Mouse (Mus musculus): ENCODE measurements around the gene Cep350. TPM values are rescaled to one million over a fixed set of nuclear protein-coding genes. Genes with fewer than 3 reads are reported as not detected.

Cep350 gene
- polyA plus RNA-seq, 1 experiment from 2014 or later = 8.5 TPM

DNA sequence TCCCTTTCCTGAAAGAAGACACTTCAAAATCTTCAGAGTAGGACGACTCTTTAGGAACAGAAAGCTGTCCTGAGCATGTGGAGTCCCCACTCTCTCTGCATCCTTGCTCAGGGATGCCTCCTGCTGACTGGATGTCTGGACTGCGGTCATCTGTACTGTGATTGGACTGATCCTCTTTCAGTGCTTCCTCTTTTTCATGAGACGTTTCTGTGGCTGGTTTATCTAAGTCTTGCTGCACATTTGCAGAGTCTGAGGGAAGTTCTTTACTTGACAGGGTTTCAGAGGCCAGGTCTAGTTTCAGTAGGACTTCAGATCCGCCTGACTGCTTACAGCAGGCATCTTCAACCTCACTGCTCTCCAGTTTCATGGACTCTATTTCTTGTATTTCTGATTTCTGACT is 110.1 kb downstream of the Cep350 start:
- H3K27ac ChIP-seq (ENCODE audit: low read depth, low read length) = no peak overlapping the region
- H3K4me3 ChIP-seq (ENCODE audit: low read depth, low read length) = no peak overlapping the region
- no peak overlapping the region for H3K4me2 ChIP-seq
- H3K27me3 ChIP-seq (ENCODE audit: control insufficient read depth, insufficient read depth, low read length) = no peaks in the 10 kb centered on the region
- H3K36me3 ChIP-seq (ENCODE audit: control insufficient read depth, insufficient read depth, low read length) = peaks cover 21% of the 10 kb centered on the region
- 63% methylated on average over 4 of the region's 4 CpGs for WGBS (ENCODE audit: insufficient replicate concordance)
- H3K9me3 ChIP-seq (replicated peaks; ENCODE audit: control insufficient read depth, low read length) = no peaks in the 10 kb centered on the region
- H3K4me1 ChIP-seq (ENCODE audit: control insufficient read depth, insufficient read depth, low read length) = no peaks in the 10 kb centered on the region
- H3K9ac ChIP-seq (ENCODE audit: low read depth, low read length) = no peak overlapping the region
- ATAC-seq (replicated peaks; ENCODE audit: insufficient number of reproducible peaks, low FRiP score, low TSS enrichment) = no peak

- no peak overlapping the region for H3K4me2 ChIP-seq
- H3K27ac ChIP-seq (ENCODE audit: low read depth, low read length) = no peak overlapping the region
- no peak overlapping the region for H3K4me3 ChIP-seq (ENCODE audit: low read depth, low read length)
- peaks cover 22% of the 10 kb centered on the region for H3K36me3 ChIP-seq (ENCODE audit: control insufficient read depth, insufficient read depth, low read length)
- H3K9ac ChIP-seq (ENCODE audit: low read depth, low read length) = no peak overlapping the region
- WGBS (ENCODE audit: insufficient replicate concordance) = 76% methylated on average over 7 of the region's 7 CpGs
- ATAC-seq (replicated peaks; ENCODE audit: insufficient number of reproducible peaks, low FRiP score, low TSS enrichment) = no peak
- H3K9me3 ChIP-seq (replicated peaks; ENCODE audit: control insufficient read depth, low read length) = no peaks in the 10 kb centered on the region
- no peaks in the 10 kb centered on the region for H3K27me3 ChIP-seq (ENCODE audit: control insufficient read depth, insufficient read depth, low read length)
- H3K4me1 ChIP-seq (ENCODE audit: control insufficient read depth, insufficient read depth, low read length) = no peaks in the 10 kb centered on the region
Measured at GRCm38 (mm10) chr1:155854926-155855702, 117.9 kb downstream of the Cep350 start.

- no peak overlapping the region for H3K4me3 ChIP-seq (ENCODE audit: low read depth, low read length)
- no peak overlapping the region for H3K4me2 ChIP-seq
- 83% methylated on average over 5 of the region's 5 CpGs for WGBS (ENCODE audit: insufficient replicate concordance)
- ATAC-seq (replicated peaks; ENCODE audit: insufficient number of reproducible peaks, low FRiP score, low TSS enrichment) = no peak
- H3K27me3 ChIP-seq (ENCODE audit: control insufficient read depth, insufficient read depth, low read length) = no peaks in the 10 kb centered on the region
- H3K9me3 ChIP-seq (replicated peaks; ENCODE audit: control insufficient read depth, low read length) = no peaks in the 10 kb centered on the region
- no peak overlapping the region for H3K27ac ChIP-seq (ENCODE audit: low read depth, low read length)
- H3K9ac ChIP-seq (ENCODE audit: low read depth, low read length) = no peak overlapping the region
- H3K36me3 ChIP-seq (ENCODE audit: control insufficient read depth, insufficient read depth, low read length) = peaks cover 13% of the 10 kb centered on the region; the same call in 1 of the 2 replicates
- no peaks in the 10 kb centered on the region for H3K4me1 ChIP-seq (ENCODE audit: control insufficient read depth, insufficient read depth, low read length)
Measured at GRCm38 (mm10) chr1:155853009-155853408, 120.0 kb downstream of the Cep350 start.

DNA sequence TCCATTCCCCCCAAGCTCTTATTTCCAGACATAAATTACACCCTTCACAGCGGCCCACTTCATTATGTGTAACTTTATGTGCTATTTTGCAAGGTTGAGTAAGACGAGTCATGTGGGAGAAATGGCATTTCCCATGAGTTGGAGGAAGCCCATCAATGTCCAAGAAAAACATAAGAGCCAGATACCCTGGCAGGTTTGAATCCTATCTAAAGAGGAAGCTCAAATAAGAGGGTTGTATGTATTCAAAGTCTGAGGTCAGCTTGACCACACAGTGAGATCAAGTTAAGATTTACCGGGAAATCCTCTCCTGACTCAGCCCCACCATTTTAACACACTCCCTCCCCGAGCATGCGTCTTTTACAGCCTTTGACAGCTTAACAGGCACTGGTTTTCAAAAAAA is 128.8 kb downstream of the Cep350 start:
- H3K27me3 ChIP-seq (ENCODE audit: control insufficient read depth, insufficient read depth, low read length) = no peaks in the 10 kb centered on the region
- H3K4me2 ChIP-seq = no peak overlapping the region
- 0 out of 2 replicates have a peak, but pooled peaks cover 6% of the 10 kb centered on the region for H3K36me3 ChIP-seq (ENCODE audit: control insufficient read depth, insufficient read depth, low read length)
- peaks cover 9% of the 10 kb centered on the region for H3K4me1 ChIP-seq (ENCODE audit: control insufficient read depth, insufficient read depth, low read length)
- H3K9me3 ChIP-seq (replicated peaks; ENCODE audit: control insufficient read depth, low read length) = no peaks in the 10 kb centered on the region
- H3K9ac ChIP-seq (ENCODE audit: low read depth, low read length) = no peak overlapping the region
- H3K4me3 ChIP-seq (ENCODE audit: low read depth, low read length) = no peak overlapping the region
- no peak for ATAC-seq (replicated peaks; ENCODE audit: insufficient number of reproducible peaks, low FRiP score, low TSS enrichment)
- H3K27ac ChIP-seq (ENCODE audit: low read depth, low read length) = no peak overlapping the region
- WGBS (ENCODE audit: insufficient replicate concordance) = 69% methylated on average over 5 of the region's 5 CpGs

DNA sequence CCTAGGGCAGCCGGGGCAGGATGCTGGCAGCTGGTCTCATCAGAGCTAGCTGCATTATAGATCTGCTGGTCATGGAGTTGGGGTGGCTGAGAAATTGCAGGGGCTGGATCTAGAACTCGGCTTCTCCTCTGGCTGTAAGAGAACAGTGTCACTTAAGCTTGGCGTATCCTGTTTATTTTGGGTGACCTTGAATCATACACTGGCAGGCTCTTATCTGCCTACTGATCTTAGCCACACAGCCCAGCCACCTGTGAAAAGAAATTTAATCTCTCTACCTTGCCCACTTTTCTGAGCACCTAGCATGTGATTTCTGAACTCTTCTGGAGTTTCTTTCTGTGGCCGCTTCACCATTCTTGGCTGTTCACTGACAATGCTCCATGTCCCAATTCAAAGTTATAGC is 129.5 kb downstream of the Cep350 start:
- Histone ChIP-seq H3K4me3 (ENCODE audit: low read depth, low read length) (no peak overlapping the region), H3K9me3 (replicated peaks; ENCODE audit: control insufficient read depth, low read length) (no peaks in the 10 kb centered on the region), H3K27me3 (ENCODE audit: control insufficient read depth, insufficient read depth, low read length) (no peaks in the 10 kb centered on the region), H3K9ac (ENCODE audit: low read depth, low read length) (no peak overlapping the region), H3K36me3 (ENCODE audit: control insufficient read depth, insufficient read depth, low read length) (0 out of 2 replicates have a peak, but pooled peaks cover 6% of the 10 kb centered on the region), H3K4me2 (no peak overlapping the region), H3K4me1 (ENCODE audit: control insufficient read depth, insufficient read depth, low read length) (peaks cover 9% of the 10 kb centered on the region), H3K27ac (ENCODE audit: low read depth, low read length) (no peak overlapping the region)
- WGBS (ENCODE audit: insufficient replicate concordance) = 76% methylated on average over 4 of the region's 4 CpGs
- ATAC-seq (replicated peaks; ENCODE audit: insufficient number of reproducible peaks, low FRiP score, low TSS enrichment) = no peak

- Histone ChIP-seq H3K4me3 (ENCODE audit: low read depth, low read length) (no peak overlapping the region), H3K27me3 (ENCODE audit: control insufficient read depth, insufficient read depth, low read length) (no peaks in the 10 kb centered on the region), H3K9me3 (replicated peaks; ENCODE audit: control insufficient read depth, low read length) (no peaks in the 10 kb centered on the region), H3K9ac (ENCODE audit: low read depth, low read length) (no peak overlapping the region), H3K4me2 (no peak overlapping the region), H3K36me3 (ENCODE audit: control insufficient read depth, insufficient read depth, low read length) (no peaks in the 10 kb centered on the region), H3K4me1 (ENCODE audit: control insufficient read depth, insufficient read depth, low read length) (no peaks in the 10 kb centered on the region), H3K27ac (ENCODE audit: low read depth, low read length) (no peak overlapping the region)
- ATAC-seq (replicated peaks; ENCODE audit: insufficient number of reproducible peaks, low FRiP score, low TSS enrichment) = no peak
- WGBS (ENCODE audit: insufficient replicate concordance) = 45% methylated on average over 2 of the region's 2 CpGs
Measured at GRCm38 (mm10) chr1:155835667-155836066, 137.4 kb downstream of the Cep350 start.

- no peak for ATAC-seq (replicated peaks; ENCODE audit: insufficient number of reproducible peaks, low FRiP score, low TSS enrichment)
- Histone ChIP-seq H3K4me3 (ENCODE audit: low read depth, low read length) (no peak overlapping the region), H3K4me2 (no peak overlapping the region), H3K27me3 (ENCODE audit: control insufficient read depth, insufficient read depth, low read length) (no peaks in the 10 kb centered on the region), H3K9me3 (replicated peaks; ENCODE audit: control insufficient read depth, low read length) (no peaks in the 10 kb centered on the region), H3K9ac (ENCODE audit: low read depth, low read length) (no peak overlapping the region), H3K4me1 (ENCODE audit: control insufficient read depth, insufficient read depth, low read length) (no peaks in the 10 kb centered on the region), H3K27ac (ENCODE audit: low read depth, low read length) (no peak overlapping the region), H3K36me3 (ENCODE audit: control insufficient read depth, insufficient read depth, low read length) (no peaks in the 10 kb centered on the region)
- WGBS (ENCODE audit: insufficient replicate concordance) = 88% methylated on average over 9 of the region's 9 CpGs
Measured at GRCm38 (mm10) chr1:155833610-155834009, 139.4 kb downstream of the Cep350 start.

GRCm38 (mm10) chr1:155831958-155832357 is 141.1 kb downstream of the Cep350 start:
- WGBS (ENCODE audit: insufficient replicate concordance) = 87% methylated on average over 3 of the region's 3 CpGs
- H3K9me3 ChIP-seq (replicated peaks; ENCODE audit: control insufficient read depth, low read length) = no peaks in the 10 kb centered on the region
- H3K4me3 ChIP-seq (ENCODE audit: low read depth, low read length) = no peak overlapping the region
- H3K27me3 ChIP-seq (ENCODE audit: control insufficient read depth, insufficient read depth, low read length) = no peaks in the 10 kb centered on the region
- no peak for ATAC-seq (replicated peaks; ENCODE audit: insufficient number of reproducible peaks, low FRiP score, low TSS enrichment)
- 0 out of 2 replicates have a peak, but pooled peaks cover 3% of the 10 kb centered on the region for H3K4me1 ChIP-seq (ENCODE audit: control insufficient read depth, insufficient read depth, low read length)
- no peak overlapping the region for H3K9ac ChIP-seq (ENCODE audit: low read depth, low read length)
- H3K36me3 ChIP-seq (ENCODE audit: control insufficient read depth, insufficient read depth, low read length) = no peaks in the 10 kb centered on the region
- no peak overlapping the region for H3K4me2 ChIP-seq
- no peak overlapping the region for H3K27ac ChIP-seq (ENCODE audit: low read depth, low read length)

DNA sequence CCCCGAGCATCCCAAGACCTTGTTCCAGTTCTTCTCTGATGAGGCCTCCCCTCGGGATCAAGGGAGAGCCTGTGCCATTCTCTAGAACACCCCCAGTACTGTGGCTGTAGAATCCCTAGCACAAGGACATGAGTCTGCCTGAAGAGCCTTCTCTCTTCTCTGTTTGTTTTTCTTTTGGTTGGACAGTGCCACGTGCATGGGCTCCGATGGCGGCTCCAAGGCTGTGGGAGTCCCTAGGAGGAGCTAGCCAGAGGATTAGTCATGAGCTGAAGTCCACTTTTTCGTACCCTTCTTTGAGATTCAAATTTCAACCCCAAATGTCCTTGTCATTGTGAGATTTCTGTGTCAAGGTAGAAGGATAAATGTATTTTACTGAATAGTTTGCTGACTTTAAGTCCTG is 142.2 kb downstream of the Cep350 start:
- H3K4me3 ChIP-seq (ENCODE audit: low read depth, low read length) = no peak overlapping the region
- ATAC-seq (replicated peaks; ENCODE audit: insufficient number of reproducible peaks, low FRiP score, low TSS enrichment) = no peak
- H3K9ac ChIP-seq (ENCODE audit: low read depth, low read length) = no peak overlapping the region
- 0 out of 2 replicates have a peak, but pooled peaks cover 3% of the 10 kb centered on the region for H3K4me1 ChIP-seq (ENCODE audit: control insufficient read depth, insufficient read depth, low read length)
- H3K27me3 ChIP-seq (ENCODE audit: control insufficient read depth, insufficient read depth, low read length) = no peaks in the 10 kb centered on the region
- 67% methylated on average over 6 of the region's 6 CpGs for WGBS (ENCODE audit: insufficient replicate concordance)
- H3K4me2 ChIP-seq = no peak overlapping the region
- no peaks in the 10 kb centered on the region for H3K9me3 ChIP-seq (replicated peaks; ENCODE audit: control insufficient read depth, low read length)
- H3K36me3 ChIP-seq (ENCODE audit: control insufficient read depth, insufficient read depth, low read length) = no peaks in the 10 kb centered on the region
- no peak overlapping the region for H3K27ac ChIP-seq (ENCODE audit: low read depth, low read length)

Data from heart, embryonic 11.5 days (tissue).